Mouse (Mus musculus) cerebellum, adult 9-11 months (tissue): ENCODE measurements around the gene Tsc2.

ENCODE experiments used
- DNase-seq: peaks from one replicate; pipeline ENCODE4 v3.0.0; 2022

Tsc2 gene

GRCm38 (mm10) chr17:24646381-24646780 lies 14.0 kb upstream of the Tsc2 start:
- no peak for DNase-seq

GRCm38 (mm10) chr17:24645916-24646315 lies 13.5 kb upstream of the Tsc2 start:
- DNase-seq, result no peak

GRCm38 (mm10) chr17:24644875-24645721 lies 12.7 kb upstream of the Tsc2 start:
- no peak for DNase-seq

DNA sequence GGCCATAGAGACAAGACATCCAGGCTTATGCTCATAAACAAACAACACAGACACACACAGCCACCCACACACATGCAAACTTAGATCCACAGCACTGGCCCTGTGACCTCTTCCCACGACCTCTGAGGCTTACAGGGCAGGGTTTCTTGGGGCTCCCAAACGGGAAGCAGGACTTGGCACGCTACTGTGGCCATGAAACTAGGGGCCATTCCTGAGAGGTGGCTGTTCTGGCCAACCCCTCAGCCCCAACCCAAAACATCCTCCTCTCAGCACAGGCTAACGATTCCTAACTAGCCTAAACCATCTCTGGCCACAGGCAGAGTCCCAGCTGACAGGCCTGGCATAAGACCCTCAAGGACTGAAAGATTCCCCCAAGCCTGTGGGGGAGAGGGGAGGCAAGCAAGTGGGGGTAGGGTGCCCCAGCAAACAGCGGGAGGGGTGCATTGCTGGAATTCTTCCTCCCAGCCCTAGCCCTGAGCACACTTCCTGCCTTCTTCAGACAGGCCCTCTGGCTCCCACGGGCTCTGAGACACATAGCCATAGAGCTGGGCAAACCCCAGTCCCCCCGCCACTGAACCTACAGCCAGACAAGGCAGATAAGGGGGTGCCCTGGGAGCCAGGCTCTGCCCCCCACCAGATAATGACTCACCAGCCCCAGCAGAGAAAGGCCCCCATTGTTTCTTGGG lies 11.7 kb upstream of the Tsc2 start:
- no peak for DNase-seq

DNA sequence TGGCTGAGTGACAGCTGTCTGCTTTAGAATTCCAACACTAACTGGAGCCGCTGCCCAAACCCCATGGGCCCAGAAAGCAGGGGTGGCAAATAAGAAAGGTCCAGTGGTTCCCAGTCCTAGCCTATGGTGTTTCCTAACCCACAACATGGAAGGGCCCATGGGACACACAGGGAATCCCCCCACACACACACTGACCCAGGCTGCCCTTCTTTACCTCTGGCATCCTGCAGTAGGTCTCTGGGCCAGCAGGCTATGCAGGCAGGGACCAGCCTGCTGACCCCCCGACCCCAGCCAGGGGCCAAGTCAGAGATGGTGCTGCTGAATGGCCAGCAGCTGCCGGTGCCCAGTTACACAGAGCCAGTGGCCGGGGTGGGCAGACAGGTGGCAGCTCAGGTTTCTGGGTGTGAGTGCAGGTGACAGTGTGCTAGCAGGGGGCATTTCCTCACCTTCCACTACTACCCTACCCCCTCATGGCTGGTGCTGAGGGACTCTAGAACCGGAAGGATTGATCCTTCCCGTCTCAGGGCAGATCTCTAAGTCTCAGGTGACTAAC lies 10.4 kb upstream of the Tsc2 start:
- no peak for DNase-seq

DNA sequence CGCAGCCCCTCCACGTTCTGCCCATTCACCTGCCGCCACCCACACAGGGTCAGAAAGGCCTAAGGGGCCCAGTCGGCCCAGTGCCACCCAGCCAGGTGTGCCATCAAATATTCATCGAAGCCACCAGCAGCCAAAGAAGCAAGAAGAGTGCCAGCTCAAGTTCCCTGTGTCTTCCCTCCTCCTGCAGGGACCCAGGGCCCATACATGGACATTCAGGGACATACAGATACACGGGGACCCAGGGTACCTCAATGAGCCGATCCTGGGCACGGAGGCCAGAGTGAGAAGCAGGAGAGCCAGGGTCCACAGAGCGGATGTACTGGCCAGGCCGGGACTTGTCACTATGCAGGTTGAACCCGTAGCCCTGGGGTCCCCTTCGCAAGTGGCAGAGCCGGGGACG lies 9.5 kb upstream of the Tsc2 start:
- DNase-seq, result no peak

GRCm38 (mm10) chr17:24640581-24640980 lies 8.2 kb upstream of the Tsc2 start:
- DNase-seq, result no peak

DNA sequence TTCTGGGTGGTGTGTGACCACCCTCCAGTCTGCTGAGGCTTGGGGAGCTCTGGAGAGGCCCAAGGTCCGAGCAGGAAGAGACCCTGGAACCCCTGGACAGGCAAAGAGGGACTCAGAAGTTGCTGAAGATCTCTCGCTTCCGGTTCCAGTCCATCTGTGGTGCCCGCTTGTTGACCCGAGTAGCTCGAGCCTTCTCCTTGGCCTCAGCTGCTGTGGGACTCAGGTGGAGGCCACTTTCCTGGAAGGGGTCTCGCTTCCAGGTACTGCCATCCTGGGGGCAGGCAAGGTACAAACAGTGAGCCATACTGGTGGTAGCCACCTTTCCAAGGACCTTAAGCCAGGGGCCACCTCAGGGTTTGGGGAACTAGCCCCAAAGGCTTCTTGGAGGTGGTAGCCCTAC lies 7.7 kb upstream of the Tsc2 start:
- no peak for DNase-seq

GRCm38 (mm10) chr17:24639571-24639988 lies 7.2 kb upstream of the Tsc2 start:
- no peak for DNase-seq

DNA sequence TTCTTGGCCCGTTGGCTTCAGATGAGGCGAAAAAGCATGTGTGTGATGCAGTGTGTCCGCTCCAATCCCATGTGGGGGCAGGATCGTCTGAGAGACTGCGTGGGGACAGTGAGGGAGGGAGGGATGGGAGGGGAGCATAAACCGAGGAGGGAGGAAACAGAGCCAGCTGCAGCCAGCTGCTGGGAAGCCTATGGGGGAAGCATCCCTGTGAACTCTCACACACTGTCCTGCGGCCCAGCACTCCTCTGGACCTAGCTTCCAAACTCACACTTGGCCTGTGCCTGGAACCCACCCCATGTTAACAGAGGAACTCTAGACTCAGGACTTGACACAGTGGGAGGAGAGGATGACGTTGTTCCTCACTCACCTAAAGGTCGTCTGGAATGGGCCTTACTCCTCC lies 6.4 kb upstream of the Tsc2 start:
- DNase-seq, result no peak

GRCm38 (mm10) chr17:24638214-24638613 lies 5.8 kb upstream of the Tsc2 start:
- no peak for DNase-seq

DNA sequence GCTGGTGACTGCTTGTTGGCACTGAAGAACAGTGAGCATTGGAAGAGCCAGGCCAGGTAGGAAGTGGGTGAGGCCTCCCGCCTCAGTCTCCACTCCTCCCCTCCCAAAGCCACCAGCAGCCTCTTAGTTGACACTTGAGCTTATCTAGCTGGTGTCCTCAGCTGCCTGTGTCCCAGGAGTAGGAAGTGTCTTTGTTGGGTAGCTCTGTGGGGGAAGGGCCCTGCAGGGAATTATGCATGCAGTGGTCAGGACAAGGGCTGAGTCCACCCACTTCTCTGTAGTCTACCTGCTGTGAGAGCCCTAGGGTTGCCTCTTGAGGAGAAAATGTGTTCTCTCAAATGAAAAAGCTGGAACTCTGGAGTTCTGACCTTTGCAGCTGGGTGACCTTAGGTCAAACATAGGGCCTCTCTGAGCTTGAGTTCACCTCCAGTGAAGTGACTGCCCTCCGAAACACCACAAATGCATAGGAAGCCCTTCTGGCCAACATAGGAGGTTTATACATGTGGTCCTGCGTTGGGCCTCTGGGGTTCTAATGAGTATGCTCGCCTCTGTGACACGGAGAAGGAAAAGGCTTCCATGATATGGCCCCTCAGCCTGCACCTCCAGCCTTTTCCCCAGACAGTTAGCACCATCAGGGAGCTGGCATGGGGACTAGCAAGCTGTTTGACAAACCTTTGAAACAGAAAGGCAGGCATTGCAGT lies 4.5 kb upstream of the Tsc2 start:
- DNase-seq, result no peak

DNA sequence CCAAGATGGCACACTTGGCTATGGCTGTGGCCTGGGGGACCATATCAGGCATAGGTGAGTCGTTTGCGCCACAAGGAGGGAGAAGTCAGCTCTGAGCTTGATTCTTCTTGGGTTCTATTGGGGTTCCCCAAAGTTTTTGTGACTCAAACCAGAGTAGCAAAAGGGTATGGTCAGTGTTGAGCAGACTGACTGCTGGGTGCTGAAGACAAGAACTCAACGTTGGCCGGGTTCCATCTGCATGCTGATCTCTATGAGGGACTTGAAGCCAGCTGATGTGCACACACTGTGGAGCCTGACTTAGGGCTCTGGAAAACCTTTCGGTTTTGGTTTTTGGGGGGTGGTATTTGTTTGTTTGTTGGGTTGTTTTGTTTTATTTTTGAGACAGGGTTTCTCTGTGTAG lies 3.3 kb upstream of the Tsc2 start:
- DNase-seq, result no peak

DNA sequence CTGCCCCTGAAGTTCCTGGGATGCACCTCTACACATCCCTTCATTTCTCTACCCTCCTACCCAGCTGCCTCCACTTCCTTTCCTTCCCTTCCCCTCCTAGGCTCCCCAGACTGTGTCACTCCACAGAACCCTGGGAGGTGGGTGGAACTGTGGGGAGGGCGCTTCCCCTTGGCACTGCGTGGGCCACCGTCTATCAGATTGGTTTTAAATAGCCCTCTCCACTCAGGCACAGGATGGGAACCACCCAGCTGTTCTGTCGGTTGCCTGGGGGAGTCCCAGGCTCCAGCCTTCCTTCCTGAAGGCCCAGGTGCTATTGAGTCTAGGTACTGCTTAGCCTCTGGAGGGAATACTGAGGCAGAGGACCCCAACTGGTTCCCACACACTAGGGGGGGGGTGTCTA lies 2.6 kb upstream of the Tsc2 start:
- no peak for DNase-seq

DNA sequence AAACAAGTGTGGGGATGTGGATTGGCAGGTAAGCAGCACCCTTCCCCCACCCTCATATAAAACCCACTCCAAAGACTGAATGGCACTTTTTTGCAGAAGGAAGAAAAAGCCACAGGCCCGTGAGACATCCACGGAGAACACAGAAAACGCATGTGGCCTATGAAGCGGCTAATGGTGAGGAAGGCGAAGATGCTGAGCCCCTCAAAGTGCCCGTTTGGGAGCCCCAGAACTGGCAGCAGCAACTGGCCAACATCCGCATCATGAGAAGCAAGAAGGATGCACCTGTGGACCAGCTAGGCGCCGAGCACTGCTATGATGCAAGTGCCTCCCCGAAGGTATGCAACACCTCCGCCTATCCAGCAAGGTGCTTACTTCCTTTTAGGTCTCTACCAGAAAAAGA lies 1.4 kb upstream of the Tsc2 start:
- no peak for DNase-seq

- peak; percentile 60 for DNase-seq
These were observed 501 bp upstream of the Tsc2 start for GRCm38 (mm10) chr17:24632813-24633449.

- DNase-seq, result no peak
These were observed 2.4 kb downstream of the Tsc2 start for GRCm38 (mm10) chr17:24630072-24630471.

GRCm38 (mm10) chr17:24628646-24629045 lies 3.8 kb downstream of the Tsc2 start:
- DNase-seq, result peak; percentile 83

- DNase-seq, result no peak
These were observed 7.0 kb downstream of the Tsc2 start for GRCm38 (mm10) chr17:24625472-24625871.

GRCm38 (mm10) chr17:24617561-24618194 lies 14.8 kb downstream of the Tsc2 start:
- no peak for DNase-seq

DNA sequence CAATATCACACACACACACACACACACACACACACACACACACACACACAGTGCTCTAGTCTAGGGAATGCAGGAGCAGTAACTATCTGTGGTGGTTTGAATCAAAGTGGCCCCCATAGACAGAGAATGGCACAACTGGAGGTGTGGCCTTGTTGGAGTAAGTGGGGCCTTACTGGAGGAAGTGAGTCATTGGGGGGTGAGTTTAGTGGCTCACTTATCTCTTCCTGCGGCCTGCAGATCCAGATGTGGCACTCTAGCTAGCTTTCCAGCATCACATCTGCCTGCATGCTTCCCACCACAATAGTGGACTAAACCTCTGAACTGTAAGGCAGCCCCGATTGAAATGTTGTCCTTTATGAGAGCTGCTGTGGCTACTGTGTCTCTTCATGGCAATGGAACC lies 21.7 kb downstream of the Tsc2 start:
- no peak for DNase-seq

GRCm38 (mm10) chr17:24608874-24609273 lies 23.6 kb downstream of the Tsc2 start:
- DNase-seq, result no peak

GRCm38 (mm10) chr17:24608370-24608769 lies 24.1 kb downstream of the Tsc2 start:
- no peak for DNase-seq
